Mouse (Mus musculus) forebrain, embryonic 15.5 days (tissue): ENCODE measurements around the gene Mex3a. TPM values are rescaled to one million over a fixed set of nuclear protein-coding genes. Genes with fewer than 3 reads are reported as not detected.

Experiments
- ATAC-seq: fragments of 200-750 bp; cut with Nextera tagmentation; replicated peaks from 2 replicates; pipeline ENCODE4 v1.8.0; 2017; ENCODE audit warnings: mild to moderate bottlenecking, moderate TSS enrichment, moderate library complexity
- H3K27ac ChIP-seq: fragments of 300-500 bp; sonication (generic); replicated peaks from 2 replicates; pipeline ENCODE4 v1.5.1; 2015; ENCODE audit warnings: mild to moderate bottlenecking, inconsistent platforms
- H3K27me3 ChIP-seq: fragments of 300-500 bp; sonication (generic); 2 replicates; pipeline ENCODE4 v1.6.1; 2015; ENCODE audit warnings: inconsistent platforms
- H3K36me3 ChIP-seq: fragments of 300-500 bp; sonication (generic); 2 replicates; pipeline ENCODE4 v1.6.1; 2015; ENCODE audit warnings: mild to moderate bottlenecking, inconsistent platforms
- H3K4me1 ChIP-seq: fragments of 300-500 bp; sonication (generic); 2 replicates; pipeline ENCODE4 v1.6.1; 2015; ENCODE audit warnings: inconsistent platforms
- H3K4me2 ChIP-seq: fragments of 300-500 bp; sonication (generic); replicated peaks from 2 replicates; pipeline ENCODE4 v1.6.1; 2015; ENCODE audit warnings: mild to moderate bottlenecking, inconsistent platforms
- H3K4me3 ChIP-seq: fragments of 300-500 bp; sonication (generic); 2 replicates; pipeline ENCODE4 v1.5.1; 2015; ENCODE audit warnings: mild to moderate bottlenecking, inconsistent platforms
- H3K9ac ChIP-seq: fragments of 300-500 bp; sonication (generic); replicated peaks from 2 replicates; pipeline ENCODE4 v1.6.1; 2015; ENCODE audit warnings: mild to moderate bottlenecking, inconsistent platforms
- H3K9me3 ChIP-seq: fragments of 300-500 bp; sonication (generic); 2 replicates; pipeline ENCODE4 v1.6.1; 2016; ENCODE audit warnings: inconsistent platforms
- WGBS: fragments of 180-500 bp; shearing (Covaris S2); methylation state at CpG from one replicate; pipeline ENCODE4 v1.1.7; 2015; ENCODE audit warnings: mixed read lengths; 5-methylcytosine and 5-hydroxymethylcytosine counted together
- polyA plus RNA-seq: library from polyadenylated mRNA; unstranded; fragments of >200 nt; fragmentation: Nextera tagmentation; extraction: Ambion mirVana; gene quantifications from 2 replicates; pipeline ENCODE4 v1.2.1, GENCODE M21; 2015

Gene Mex3a
- polyA plus RNA-seq, 1 experiment from 2014 or later: 50.6 TPM

- H3K4me1 ChIP-seq: peaks cover 35% of the 10 kb centered on the region
- H3K4me2 ChIP-seq: peak overlapping the region; percentile 58
- H3K9ac ChIP-seq: peak overlapping the region; percentile 37
- WGBS: 53% methylated on average over 13 of the region's 13 CpGs
- H3K27ac ChIP-seq: peak overlapping the region; percentile 86
- no peaks in the 10 kb centered on the region for H3K36me3 ChIP-seq
- peak; percentile 11 for ATAC-seq
- H3K27me3 ChIP-seq: no peaks in the 10 kb centered on the region
- peak overlapping the region; percentile 43 for H3K4me3 ChIP-seq
- H3K9me3 ChIP-seq: no peaks in the 10 kb centered on the region
Measured at GRCm38 (mm10) chr3:88510421-88511289, 21.5 kb upstream of the Mex3a start.

- H3K27ac ChIP-seq: no peak overlapping the region
- no peak for ATAC-seq
- H3K4me2 ChIP-seq: no peak overlapping the region
- H3K9me3 ChIP-seq: no peaks in the 10 kb centered on the region
- H3K9ac ChIP-seq: no peak overlapping the region
- 75% methylated on average over 4 of the region's 4 CpGs for WGBS
- no peaks in the 10 kb centered on the region for H3K36me3 ChIP-seq
- H3K27me3 ChIP-seq: no peaks in the 10 kb centered on the region
- no peak overlapping the region for H3K4me3 ChIP-seq
- H3K4me1 ChIP-seq: peaks cover 35% of the 10 kb centered on the region
Measured at GRCm38 (mm10) chr3:88511559-88511958, 20.6 kb upstream of the Mex3a start.

- WGBS: 42% methylated on average over 6 of the region's 6 CpGs
- Histone ChIP-seq H3K4me2 (no peak overlapping the region), H3K4me1 (peaks cover 35% of the 10 kb centered on the region), H3K27ac (no peak overlapping the region), H3K36me3 (no peaks in the 10 kb centered on the region), H3K9ac (no peak overlapping the region; the same call in 1 of the 2 replicates), H3K27me3 (no peaks in the 10 kb centered on the region), H3K9me3 (no peaks in the 10 kb centered on the region), H3K4me3 (no peak overlapping the region)
- ATAC-seq: no peak
Measured at GRCm38 (mm10) chr3:88512141-88512895, 19.9 kb upstream of the Mex3a start.

- 41% methylated on average over 13 of the region's 15 CpGs for WGBS
- no peaks in the 10 kb centered on the region for H3K27me3 ChIP-seq
- ATAC-seq: no peak
- H3K4me3 ChIP-seq: no peak overlapping the region
- H3K9me3 ChIP-seq: no peaks in the 10 kb centered on the region
- no peaks in the 10 kb centered on the region for H3K36me3 ChIP-seq
- H3K4me1 ChIP-seq: peaks cover 35% of the 10 kb centered on the region
- no peak overlapping the region for H3K27ac ChIP-seq
- H3K4me2 ChIP-seq: no peak overlapping the region
- no peak overlapping the region; the same call in 1 of the 2 replicates for H3K9ac ChIP-seq
Measured at GRCm38 (mm10) chr3:88512896-88513545, 19.2 kb upstream of the Mex3a start.

- WGBS: 80% methylated on average over 7 of the region's 7 CpGs
- Histone ChIP-seq H3K4me2 (no peak overlapping the region), H3K4me3 (no peak overlapping the region), H3K36me3 (no peaks in the 10 kb centered on the region), H3K9me3 (no peaks in the 10 kb centered on the region), H3K27me3 (no peaks in the 10 kb centered on the region), H3K4me1 (peaks cover 35% of the 10 kb centered on the region), H3K9ac (no peak overlapping the region), H3K27ac (no peak overlapping the region)
- ATAC-seq: no peak
Measured at GRCm38 (mm10) chr3:88513546-88514115, 18.6 kb upstream of the Mex3a start.

- no peaks in the 10 kb centered on the region for H3K9me3 ChIP-seq
- H3K4me3 ChIP-seq: no peak overlapping the region
- H3K27ac ChIP-seq: no peak overlapping the region
- H3K9ac ChIP-seq: no peak overlapping the region
- H3K27me3 ChIP-seq: no peaks in the 10 kb centered on the region
- no peak overlapping the region for H3K4me2 ChIP-seq
- H3K36me3 ChIP-seq: no peaks in the 10 kb centered on the region
- peaks cover 31% of the 10 kb centered on the region for H3K4me1 ChIP-seq
- ATAC-seq: no peak
- WGBS: 75% methylated on average over 10 of the region's 10 CpGs
Measured at GRCm38 (mm10) chr3:88514231-88515094, 17.7 kb upstream of the Mex3a start.

- H3K4me1 ChIP-seq: peaks cover 25% of the 10 kb centered on the region
- no peaks in the 10 kb centered on the region for H3K27me3 ChIP-seq
- H3K36me3 ChIP-seq: no peaks in the 10 kb centered on the region
- WGBS: 95% methylated on average over 2 of the region's 2 CpGs
- no peak overlapping the region for H3K4me2 ChIP-seq
- H3K9me3 ChIP-seq: no peaks in the 10 kb centered on the region
- no peak overlapping the region for H3K27ac ChIP-seq
- H3K4me3 ChIP-seq: no peak overlapping the region
- ATAC-seq: no peak
- H3K9ac ChIP-seq: no peak overlapping the region
Measured at GRCm38 (mm10) chr3:88515095-88515386, 17.2 kb upstream of the Mex3a start.

- WGBS: 87% methylated on average over 2 of the region's 2 CpGs
- Histone ChIP-seq H3K4me2 (no peak overlapping the region), H3K9me3 (no peaks in the 10 kb centered on the region), H3K36me3 (no peaks in the 10 kb centered on the region), H3K27ac (no peak overlapping the region), H3K27me3 (no peaks in the 10 kb centered on the region), H3K4me3 (no peak overlapping the region), H3K9ac (no peak overlapping the region), H3K4me1 (peaks cover 17% of the 10 kb centered on the region)
- ATAC-seq: no peak
Measured at GRCm38 (mm10) chr3:88516407-88516806, 15.8 kb upstream of the Mex3a start.

GRCm38 (mm10) chr3:88518411-88518810, 13.8 kb upstream of the Mex3a start:
- H3K27me3 ChIP-seq: no peaks in the 10 kb centered on the region
- no peak overlapping the region for H3K4me2 ChIP-seq
- H3K4me3 ChIP-seq: no peak overlapping the region
- H3K36me3 ChIP-seq: peaks cover 5% of the 10 kb centered on the region; the same call in 1 of the 2 replicates
- 54% methylated on average over 4 of the region's 4 CpGs for WGBS
- H3K4me1 ChIP-seq: peaks cover under 1% of the 10 kb centered on the region; the same call in 1 of the 2 replicates
- no peaks in the 10 kb centered on the region for H3K9me3 ChIP-seq
- ATAC-seq: no peak
- no peak overlapping the region for H3K9ac ChIP-seq
- H3K27ac ChIP-seq: no peak overlapping the region

GRCm38 (mm10) chr3:88520078-88520477, 12.1 kb upstream of the Mex3a start:
- no peak overlapping the region for H3K27ac ChIP-seq
- H3K4me2 ChIP-seq: no peak overlapping the region
- WGBS: 79% methylated on average over 2 of the region's 2 CpGs
- H3K4me3 ChIP-seq: no peak overlapping the region
- no peak for ATAC-seq
- H3K36me3 ChIP-seq: peaks cover 15% of the 10 kb centered on the region
- no peaks in the 10 kb centered on the region for H3K27me3 ChIP-seq
- no peak overlapping the region for H3K9ac ChIP-seq
- peaks cover 7% of the 10 kb centered on the region for H3K4me1 ChIP-seq
- no peaks in the 10 kb centered on the region for H3K9me3 ChIP-seq

GRCm38 (mm10) chr3:88521156-88521555, 11.0 kb upstream of the Mex3a start:
- no peak overlapping the region for H3K27ac ChIP-seq
- no peaks in the 10 kb centered on the region for H3K9me3 ChIP-seq
- H3K4me1 ChIP-seq: peaks cover 16% of the 10 kb centered on the region
- ATAC-seq: no peak
- no peaks in the 10 kb centered on the region for H3K27me3 ChIP-seq
- no peak overlapping the region for H3K9ac ChIP-seq
- no peak overlapping the region for H3K4me3 ChIP-seq
- 87% methylated on average over 6 of the region's 6 CpGs for WGBS
- peaks cover 15% of the 10 kb centered on the region for H3K36me3 ChIP-seq
- H3K4me2 ChIP-seq: no peak overlapping the region
